Mouse (Mus musculus) erythroblast, embryonic 14.5 days (primary cell): ENCODE results near the gene Ttll3.

ENCODE experiments used
- GATA1 ChIP-seq: IDR thresholded peaks from 2 replicates; pipeline ENCODE4 v1.6.1; 2012; ENCODE audit warnings: low read length, inconsistent platforms, mixed read lengths
- TAL1 ChIP-seq: IDR thresholded peaks from 3 replicates; pipeline ENCODE4 v1.6.1; 2012; ENCODE audit warnings: low read length, inconsistent platforms, mixed read lengths

GRCm38 (mm10) chr6:113361476-113361875 is 27.6 kb upstream of the Ttll3 start:
- TF ChIP-seq TAL1 (no peak), GATA1 (no peak)
